Mouse (Mus musculus) MEL (cell line): Measurements from ENCODE around the gene Tesc. TPM values are rescaled to one million over a fixed set of nuclear protein-coding genes. Genes with fewer than 3 reads are reported as not detected.

Experiments used
- DNase-seq: peaks from one replicate; pipeline ENCODE4 v3.0.0; 2011; ENCODE audit warnings: low read depth, low spot score
- H3K27ac ChIP-seq: 2 replicates; pipeline ENCODE4 v1.5.1; 2012; ENCODE audit warnings: low read depth, mild to moderate bottlenecking, control low read depth, low read length, moderate library complexity; ENCODE audit not compliant: control insufficient read depth
- H3K27me3 ChIP-seq, 2 experiments: fragments of 150-350 bp in 1 of 2; sonication (generic) in 1 of 2; 2 replicates each; pipeline ENCODE4 v1.6.1; 2012; ENCODE audit warnings: low read length in 2 of 2, mild to moderate bottlenecking in 2 of 2, improper control_type of control experiment in 1 of 2, moderate library complexity in 1 of 2; ENCODE audit not compliant: insufficient read depth in 2 of 2, control insufficient read depth in 1 of 2
- H3K36me3 ChIP-seq, 2 experiments: 2 replicates each; pipeline ENCODE4 v1.6.1; 2012 to 2014; ENCODE audit warnings: low read length in 2 of 2, improper control_type of control experiment in 1 of 2, inconsistent platforms in 1 of 2, mild to moderate bottlenecking in 1 of 2; ENCODE audit not compliant: insufficient read depth in 2 of 2, control insufficient read depth in 1 of 2
- H3K4me1 ChIP-seq, 2 experiments: fragments of 150-350 bp in 1 of 2; sonication (generic) in 1 of 2; 2 replicates each; pipeline ENCODE4 v1.6.1; 2012; ENCODE audit warnings: low read length in 2 of 2, improper control_type of control experiment in 1 of 2, mild to moderate bottlenecking in 1 of 2; ENCODE audit not compliant: insufficient read depth in 2 of 2, control insufficient read depth in 1 of 2
- H3K4me3 ChIP-seq, 2 experiments: fragments of 150-350 bp in 1 of 2; sonication (generic) in 1 of 2; 2 replicates each; pipeline ENCODE4 v1.5.1; 2012; ENCODE audit warnings: low read depth in 2 of 2, low read length in 2 of 2, mild to moderate bottlenecking in 2 of 2, moderate library complexity in 2 of 2, control low read depth in 1 of 2, improper control_type of control experiment in 1 of 2; ENCODE audit not compliant: control insufficient read depth in 1 of 2, insufficient read depth in 1 of 2
- H3K79me2 ChIP-seq: 2 replicates; pipeline ENCODE4 v1.6.1; 2012; ENCODE audit warnings: mild to moderate bottlenecking, low read length, moderate library complexity; ENCODE audit not compliant: control insufficient read depth, poor library complexity, insufficient read depth
- H3K9ac ChIP-seq: 2 replicates; pipeline ENCODE4 v1.6.1; 2012; ENCODE audit warnings: low read depth, mild to moderate bottlenecking, control low read depth, low read length, moderate library complexity; ENCODE audit not compliant: control insufficient read depth, poor library complexity, severe bottlenecking
- H3K9me3 ChIP-seq: fragments of 150-350 bp; sonication (generic); replicated peaks from 2 replicates; pipeline ENCODE4 v1.6.1; 2012; ENCODE audit warnings: mild to moderate bottlenecking, low read length, improper control_type of control experiment, moderate library complexity; ENCODE audit not compliant: insufficient read depth
- CHD1 ChIP-seq: IDR thresholded peaks from 2 replicates; pipeline ENCODE4 v1.6.1; 2012; ENCODE audit warnings: low read depth, mild to moderate bottlenecking, inconsistent platforms, low read length, improper control_type of control experiment
- CHD2 ChIP-seq: IDR thresholded peaks from 2 replicates; pipeline ENCODE4 v1.6.1; 2011; ENCODE audit warnings: low read length, improper control_type of control experiment
- JUND ChIP-seq: IDR thresholded peaks from 2 replicates; pipeline ENCODE4 v1.6.1; 2011; ENCODE audit warnings: low read depth, mild to moderate bottlenecking, improper control_type of control experiment, low read length
- MAFK ChIP-seq: IDR thresholded peaks from 2 replicates; pipeline ENCODE4 v1.6.1; 2011; ENCODE audit warnings: low read depth, mild to moderate bottlenecking, low read length, improper control_type of control experiment, borderline replicate concordance
- MEF2A ChIP-seq: IDR thresholded peaks from 2 replicates; pipeline ENCODE4 v1.6.1; 2014; ENCODE audit warnings: low read depth, mild to moderate bottlenecking, inconsistent platforms, low read length, improper control_type of control experiment; ENCODE audit not compliant: poor library complexity, insufficient replicate concordance, severe bottlenecking; ENCODE audit errors: extremely low read depth
- MXI1 ChIP-seq: IDR thresholded peaks from 2 replicates; pipeline ENCODE4 v1.6.1; 2011; ENCODE audit warnings: mild to moderate bottlenecking, low read depth, low read length, improper control_type of control experiment
- MYB ChIP-seq: IDR thresholded peaks from 2 replicates; pipeline ENCODE4 v1.6.1; 2011; ENCODE audit warnings: mild to moderate bottlenecking, low read depth, low read length, improper control_type of control experiment
- POLR2AphosphoS5 ChIP-seq: IDR thresholded peaks from 2 replicates; pipeline ENCODE4 v1.6.1; 2012; ENCODE audit warnings: low read depth, borderline replicate concordance, mild to moderate bottlenecking, inconsistent platforms, low read length, moderate library complexity, mixed read lengths
- RAD21 ChIP-seq: IDR thresholded peaks from 2 replicates; pipeline ENCODE4 v1.6.1; 2011; ENCODE audit warnings: mild to moderate bottlenecking, low read depth, low read length, improper control_type of control experiment
- RCOR1 ChIP-seq: IDR thresholded peaks from 2 replicates; pipeline ENCODE4 v1.6.1; 2012; ENCODE audit warnings: low read depth, mild to moderate bottlenecking, inconsistent platforms, low read length, improper control_type of control experiment
- SIN3A ChIP-seq: IDR thresholded peaks from 2 replicates; pipeline ENCODE4 v1.6.1; 2012; ENCODE audit warnings: low read length, improper control_type of control experiment, inconsistent platforms
- TCF12 ChIP-seq: IDR thresholded peaks from 2 replicates; pipeline ENCODE4 v1.6.1; 2014; ENCODE audit warnings: low read depth, mild to moderate bottlenecking, inconsistent platforms, low read length, improper control_type of control experiment, moderate library complexity
- USF1 ChIP-seq: IDR thresholded peaks from 2 replicates; pipeline ENCODE4 v1.6.1; 2014; ENCODE audit warnings: low read depth, mild to moderate bottlenecking, inconsistent platforms, low read length, improper control_type of control experiment, moderate library complexity
- ZC3H11A ChIP-seq: IDR thresholded peaks from 2 replicates; pipeline ENCODE4 v1.6.1; 2012; ENCODE audit warnings: low read depth, mild to moderate bottlenecking, inconsistent platforms, low read length, improper control_type of control experiment
- ZKSCAN1 ChIP-seq: IDR thresholded peaks from 2 replicates; pipeline ENCODE4 v1.6.1; 2012; ENCODE audit warnings: low read depth, mild to moderate bottlenecking, inconsistent platforms, low read length, improper control_type of control experiment, moderate library complexity
- polyA plus RNA-seq, 2 experiments: library from polyadenylated mRNA; stranded (reverse) in 1 of 2; unstranded in 1 of 2; fragments of >175 nt in 1 of 2; fragments of >200 nt in 1 of 2; gene quantifications; 2 replicates each; pipeline versions ENCODE4 v1.2.1 to v1.2.4; 2012; ENCODE audit warnings: low replicate concordance in 2 of 2, low read depth in 1 of 2; ENCODE audit not compliant: insufficient read length in 2 of 2, insufficient read depth in 1 of 2, missing spikeins in 1 of 2
- total RNA-seq: library from RNA; depleted of rRNA; stranded (reverse); fragments of 300-350 nt; gene quantifications from 2 replicates; pipeline ENCODE4 v1.2.3, GENCODE M21; 2012

The Tesc gene
- total and polyA plus RNA-seq, 3 experiments: 0.07 TPM; not detected in 2

DNA sequence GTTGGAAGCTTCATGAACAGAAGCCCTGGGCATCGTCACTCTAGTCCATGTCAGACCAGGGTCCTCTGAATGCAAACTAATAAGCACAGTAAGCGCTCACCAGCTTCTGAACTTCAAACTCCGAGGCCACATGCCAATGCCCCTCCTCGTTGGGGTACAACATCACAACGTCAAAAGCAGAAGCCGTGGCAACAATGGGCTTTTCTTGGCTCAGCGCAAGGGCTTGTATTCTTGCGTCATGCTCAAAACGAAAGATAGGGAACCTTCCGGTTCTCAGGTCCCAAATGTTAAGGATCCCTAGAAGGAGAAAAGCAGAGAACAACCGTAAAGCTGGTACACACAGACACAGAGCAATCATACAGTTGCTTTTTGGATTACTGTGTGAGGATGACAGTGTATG is 67.9 kb downstream of the Tesc start:
- Histone ChIP-seq H3K27ac (no peak overlapping the region), H3K4me1 (no peaks in the 10 kb centered on the region), H3K9ac (no peak overlapping the region), H3K27me3 (no peaks in the 10 kb centered on the region), H3K9me3 (no peaks in the 10 kb centered on the region), H3K79me2 (no peaks in the 10 kb centered on the region), H3K4me3 (no peak overlapping the region), H3K36me3 (no peaks in the 10 kb centered on the region)
- no peak for TF ChIP-seq MYB
- no peak for DNase-seq

DNA sequence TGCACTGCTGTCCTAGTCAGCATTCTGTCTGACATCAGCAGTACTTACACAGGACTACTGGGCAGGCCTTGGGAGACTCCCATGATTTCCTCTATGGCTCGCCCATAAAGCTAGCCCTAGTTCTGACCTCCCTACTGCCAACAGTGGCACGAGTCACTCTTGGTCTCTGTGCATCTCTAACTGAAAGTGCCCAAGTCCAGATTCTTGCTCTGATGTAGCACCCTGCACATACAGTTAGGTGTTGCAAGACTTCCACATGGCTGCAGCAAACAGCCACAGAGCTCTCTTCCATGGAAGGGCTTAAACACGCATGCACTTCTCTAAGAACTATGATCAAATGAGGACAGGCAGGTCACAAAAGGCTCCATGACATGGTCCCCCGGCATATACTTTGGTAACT is 68.3 kb downstream of the Tesc start:
- no peak overlapping the region for H3K27ac ChIP-seq
- H3K4me1 ChIP-seq: no peaks in the 10 kb centered on the region
- no peak overlapping the region for H3K9ac ChIP-seq
- no peak for TF ChIP-seq JUND
- TF ChIP-seq TCF12: no peak
- no peak for TF ChIP-seq MXI1
- TF ChIP-seq CHD1: no peak
- TF ChIP-seq ZKSCAN1: no peak
- TF ChIP-seq CHD2: no peak
- TF ChIP-seq USF1: no peak
- TF ChIP-seq RCOR1: no peak
- no peak for TF ChIP-seq SIN3A
- H3K9me3 ChIP-seq: no peaks in the 10 kb centered on the region
- H3K36me3 ChIP-seq: no peaks in the 10 kb centered on the region
- no peaks in the 10 kb centered on the region for H3K27me3 ChIP-seq
- no peaks in the 10 kb centered on the region for H3K79me2 ChIP-seq
- no peak overlapping the region for H3K4me3 ChIP-seq
- DNase-seq: no peak

- DNase-seq: no peak
- Histone ChIP-seq H3K79me2 (no peaks in the 10 kb centered on the region), H3K4me1 (no peaks in the 10 kb centered on the region), H3K27me3 (no peaks in the 10 kb centered on the region), H3K9me3 (no peaks in the 10 kb centered on the region), H3K9ac (no peak overlapping the region), H3K4me3 (no peak overlapping the region), H3K27ac (no peak overlapping the region), H3K36me3 (no peaks in the 10 kb centered on the region)
- TF ChIP-seq MEF2A: no peak
- TF ChIP-seq ZC3H11A: no peak
- TF ChIP-seq TCF12: no peak
- TF ChIP-seq RAD21: no peak
- no peak for TF ChIP-seq CHD2
- TF ChIP-seq MAFK: no peak
- no peak for TF ChIP-seq POLR2AphosphoS5
Observed at GRCm38 (mm10) chr5:118096317-118096716, 68.8 kb downstream of the Tesc start.
